Mouse (Mus musculus): ENCODE data around the gene Ugt1a1.

GRCm38 (mm10) chr1:88249596-88249995 lies 37.8 kb downstream of the Ugt1a1 start:
- TF ChIP-seq CTCF (IDR thresholded peaks at IDR 0.05; ENCODE audit: control insufficient read depth, insufficient read depth, insufficient read length) (no peak), MAX (IDR thresholded peaks at IDR 0.05) (no peak), USF1 (IDR thresholded peaks at IDR 0.05; ENCODE audit: low read depth) (no peak), MYOD1 (IDR thresholded peaks at IDR 0.05; ENCODE audit: control insufficient read depth, insufficient read length, low read depth) (no peak)
